Mouse (Mus musculus) intestine, embryonic 14.5 days (tissue): Measurements from ENCODE around the gene Pcbp4. TPM values are rescaled to one million over a fixed set of nuclear protein-coding genes. Genes with fewer than 3 reads are reported as not detected.

ENCODE experiments used
- ATAC-seq: fragments of 200-750 bp; cut with Nextera tagmentation; replicated peaks from 2 replicates; pipeline ENCODE4 v1.8.0; 2017; ENCODE audit warnings: low read depth, moderate number of reproducible peaks, moderate TSS enrichment, moderate library complexity; ENCODE audit not compliant: low FRiP score, low TSS enrichment
- DNase-seq: peaks from one replicate; pipeline ENCODE4 v3.0.0-alpha.2; 2018; ENCODE audit warnings: low spot score
- H3K27ac ChIP-seq: fragments of 300-500 bp; sonication (generic); 2 replicates; pipeline ENCODE4 v1.5.1; 2014; ENCODE audit warnings: low read depth, mild to moderate bottlenecking, control low read depth
- H3K27me3 ChIP-seq: fragments of 300-500 bp; sonication (generic); replicated peaks from 2 replicates; pipeline ENCODE4 v1.6.1; 2014; ENCODE audit warnings: low read length, control low read depth; ENCODE audit not compliant: control insufficient read depth, insufficient read depth
- H3K36me3 ChIP-seq: fragments of 300-500 bp; sonication (generic); 2 replicates; pipeline ENCODE4 v1.6.1; 2014; ENCODE audit warnings: low read length, control low read depth; ENCODE audit not compliant: control insufficient read depth, insufficient read depth
- H3K4me1 ChIP-seq: fragments of 300-500 bp; sonication (generic); replicated peaks from 2 replicates; pipeline ENCODE4 v1.6.1; 2014; ENCODE audit warnings: low read length, control low read depth, mixed read lengths; ENCODE audit not compliant: control insufficient read depth, insufficient read depth
- H3K4me2 ChIP-seq: fragments of 300-500 bp; sonication (generic); 2 replicates; pipeline ENCODE4 v1.6.1; 2014; ENCODE audit warnings: low read length
- H3K4me3 ChIP-seq: fragments of 300-500 bp; sonication (generic); 2 replicates; pipeline ENCODE4 v1.5.1; 2014; ENCODE audit warnings: low read depth, low read length, control low read depth, mixed read lengths
- H3K9ac ChIP-seq: fragments of 300-500 bp; sonication (generic); 2 replicates; pipeline ENCODE4 v1.6.1; 2014; ENCODE audit warnings: mild to moderate bottlenecking, low read length
- H3K9me3 ChIP-seq: fragments of 300-500 bp; sonication (generic); 2 replicates; pipeline ENCODE4 v1.6.1; 2016; ENCODE audit warnings: low read length, control low read depth; ENCODE audit not compliant: control insufficient read depth
- WGBS: fragments of 180-500 bp; shearing (Covaris S2); extraction: QIAGEN DNeasy Blood & Tissue Kit; methylation state at CpG from one replicate; pipeline ENCODE4 v1.1.7; 2014; 5-methylcytosine and 5-hydroxymethylcytosine counted together
- polyA plus RNA-seq: library from polyadenylated mRNA; unstranded; fragments of >200 nt; fragmentation: Nextera tagmentation; extraction: Ambion mirVana; gene quantifications from 2 replicates; pipeline ENCODE4 v1.2.1, GENCODE M21; 2014

Gene Pcbp4
- polyA plus RNA-seq, 1 experiment from 2014 or later = 55.3 TPM

DNA sequence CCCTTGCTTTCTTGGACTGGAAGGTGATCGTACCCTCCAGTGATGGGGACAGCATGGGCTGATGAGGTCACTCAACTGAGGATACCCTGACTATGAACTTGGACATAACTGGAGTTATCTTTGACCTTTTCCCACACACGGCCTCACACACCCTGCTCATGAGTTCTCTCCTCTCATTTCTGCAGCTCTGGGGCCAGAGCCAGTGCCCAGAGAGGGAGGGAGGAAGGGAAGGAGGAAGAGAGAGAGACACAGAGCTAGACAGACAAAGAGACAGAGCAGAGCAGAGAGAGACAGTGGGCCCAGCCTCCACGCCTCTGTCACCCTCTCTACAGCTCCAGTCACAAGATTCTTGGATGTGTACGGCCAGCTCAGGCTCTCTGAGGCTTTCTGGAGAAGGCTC is 19.2 kb downstream of the Pcbp4 start:
- Histone ChIP-seq H3K36me3 (no peaks in the 10 kb centered on the region), H3K27ac (peak overlapping the region; percentile 27; the same call in 1 of the 2 replicates), H3K9ac (no peak overlapping the region), H3K4me1 (peaks cover 15% of the 10 kb centered on the region; the same call in 1 of the 2 replicates), H3K4me3 (no peak overlapping the region), H3K4me2 (no peak overlapping the region), H3K9me3 (no peaks in the 10 kb centered on the region), H3K27me3 (no peaks in the 10 kb centered on the region)
- no peak for DNase-seq
- 65% methylated on average over 4 of the region's 4 CpGs for WGBS
- ATAC-seq = no peak

DNA sequence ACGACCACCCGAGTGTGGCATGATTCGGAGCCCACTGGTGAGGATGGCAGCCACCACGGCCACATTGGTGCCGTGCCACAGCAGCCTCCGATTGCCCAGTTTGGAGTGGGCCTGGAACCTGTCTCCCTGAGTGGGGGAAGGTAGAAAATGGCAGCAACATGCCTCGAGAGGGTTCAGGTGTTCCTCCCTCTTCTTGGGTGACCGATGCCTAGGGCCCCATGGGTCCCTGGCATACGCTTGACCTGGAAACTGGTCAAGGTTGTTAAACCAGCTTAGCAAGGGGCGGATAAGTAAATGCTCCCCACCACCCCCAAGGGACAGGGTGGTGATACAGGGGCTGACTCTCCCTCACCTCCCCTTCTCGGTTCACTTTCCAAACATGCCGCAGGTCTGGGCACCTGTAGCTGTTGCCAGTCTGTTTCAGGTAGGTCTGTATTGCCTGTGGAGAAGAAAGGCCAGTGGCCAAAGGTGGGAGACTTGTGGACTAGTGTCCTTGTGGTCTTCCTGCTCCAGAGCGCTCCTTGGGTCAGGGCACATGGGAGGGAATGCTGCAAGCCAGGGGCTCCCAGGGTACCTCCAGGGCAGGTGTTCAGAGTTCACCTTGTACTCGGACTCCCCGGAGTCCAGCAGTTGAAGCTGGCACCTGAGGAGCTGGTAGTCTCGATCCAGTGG is 20.1 kb downstream of the Pcbp4 start:
- Histone ChIP-seq H3K9me3 (no peaks in the 10 kb centered on the region), H3K4me1 (peaks cover 21% of the 10 kb centered on the region), H3K9ac (no peak overlapping the region), H3K4me2 (no peak overlapping the region), H3K4me3 (no peak overlapping the region), H3K27ac (no peak overlapping the region), H3K27me3 (no peaks in the 10 kb centered on the region), H3K36me3 (no peaks in the 10 kb centered on the region)
- DNase-seq (no peak), ATAC-seq (no peak)
- 91% methylated on average over 16 of the region's 16 CpGs for WGBS

DNA sequence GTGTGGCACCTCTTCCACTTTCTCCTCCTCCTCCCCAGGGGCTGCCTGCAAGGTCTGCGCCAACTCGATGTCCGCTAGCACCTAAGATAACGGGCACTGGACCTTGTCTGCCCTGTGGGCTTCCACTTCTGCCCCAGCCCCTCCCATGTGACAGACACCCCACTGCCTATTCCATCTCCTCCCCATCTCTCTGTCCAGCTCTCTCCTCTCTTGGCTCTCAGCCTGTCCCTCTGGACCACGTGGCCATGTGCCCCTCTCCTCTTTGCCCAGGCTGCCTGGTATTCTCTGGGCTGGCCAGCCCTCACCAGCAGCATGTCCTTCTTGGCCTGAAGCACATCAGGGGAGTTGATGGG is 20.6 kb downstream of the Pcbp4 start:
- H3K4me3 ChIP-seq = no peak overlapping the region
- ATAC-seq (no peak), DNase-seq (no peak)
- no peak overlapping the region for H3K9ac ChIP-seq
- no peak overlapping the region for H3K4me2 ChIP-seq
- H3K36me3 ChIP-seq = no peaks in the 10 kb centered on the region
- no peaks in the 10 kb centered on the region for H3K9me3 ChIP-seq
- no peaks in the 10 kb centered on the region for H3K27me3 ChIP-seq
- no peak overlapping the region for H3K27ac ChIP-seq
- peaks cover 25% of the 10 kb centered on the region for H3K4me1 ChIP-seq
- WGBS = 74% methylated on average over 5 of the region's 5 CpGs

DNA sequence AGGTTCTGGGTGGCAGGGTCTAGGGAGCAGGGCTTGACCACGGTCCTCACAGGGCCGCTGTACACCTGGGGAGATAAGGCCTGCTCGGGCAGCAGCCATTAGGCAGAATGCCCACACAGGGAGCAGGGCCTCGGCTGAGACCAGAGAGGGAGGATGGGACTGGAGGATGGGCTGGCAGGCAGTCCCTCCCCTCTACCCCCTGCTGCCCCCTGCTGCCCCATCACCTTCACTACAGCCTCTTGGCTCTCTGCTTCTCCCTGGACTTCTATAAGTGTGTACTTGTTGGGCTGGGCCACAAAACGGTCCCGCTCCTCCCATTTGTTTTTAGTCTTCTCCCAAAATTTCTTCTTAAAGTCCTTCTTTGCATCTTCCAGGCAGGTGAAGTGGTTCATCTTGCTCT is 21.4 kb downstream of the Pcbp4 start:
- peak overlapping the region; percentile 31; the same call in 1 of the 2 replicates for H3K9ac ChIP-seq
- DNase-seq (peak; percentile 75), ATAC-seq (no peak)
- no peak overlapping the region for H3K4me3 ChIP-seq
- H3K4me1 ChIP-seq = peaks cover 25% of the 10 kb centered on the region
- no peaks in the 10 kb centered on the region for H3K27me3 ChIP-seq
- H3K9me3 ChIP-seq = no peaks in the 10 kb centered on the region
- peaks cover 3% of the 10 kb centered on the region; the same call in 1 of the 2 replicates for H3K36me3 ChIP-seq
- H3K4me2 ChIP-seq = no peak overlapping the region
- WGBS = 9% methylated on average over 6 of the region's 6 CpGs
- H3K27ac ChIP-seq = no peak overlapping the region

DNA sequence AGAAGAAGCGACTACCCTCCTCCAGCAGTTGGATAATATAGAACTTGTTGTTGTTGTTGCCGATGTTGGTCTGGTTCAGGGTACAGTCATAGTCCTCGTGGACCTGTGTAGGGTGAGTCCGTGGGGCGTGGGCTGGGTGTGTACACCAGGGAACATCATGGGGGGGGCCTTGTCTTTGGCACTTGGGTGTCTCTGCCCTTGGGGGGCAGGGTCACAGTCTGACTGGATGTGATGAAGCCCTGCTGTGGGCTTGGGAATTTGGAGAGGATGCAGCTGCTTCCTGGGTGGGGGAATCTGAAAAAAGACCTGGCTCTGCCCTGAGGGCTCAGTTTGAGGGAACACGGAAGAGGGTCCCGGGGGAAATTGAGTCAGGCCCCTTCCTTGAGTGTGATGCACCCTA is 22.0 kb downstream of the Pcbp4 start:
- no peak overlapping the region for H3K9ac ChIP-seq
- H3K36me3 ChIP-seq = peaks cover 5% of the 10 kb centered on the region; the same call in 1 of the 2 replicates
- H3K9me3 ChIP-seq = no peaks in the 10 kb centered on the region
- DNase-seq (no peak), ATAC-seq (no peak)
- H3K4me2 ChIP-seq = no peak overlapping the region
- 71% methylated on average over 7 of the region's 7 CpGs for WGBS
- H3K27me3 ChIP-seq = no peaks in the 10 kb centered on the region
- no peak overlapping the region for H3K4me3 ChIP-seq
- no peak overlapping the region for H3K27ac ChIP-seq
- peaks cover 25% of the 10 kb centered on the region for H3K4me1 ChIP-seq

DNA sequence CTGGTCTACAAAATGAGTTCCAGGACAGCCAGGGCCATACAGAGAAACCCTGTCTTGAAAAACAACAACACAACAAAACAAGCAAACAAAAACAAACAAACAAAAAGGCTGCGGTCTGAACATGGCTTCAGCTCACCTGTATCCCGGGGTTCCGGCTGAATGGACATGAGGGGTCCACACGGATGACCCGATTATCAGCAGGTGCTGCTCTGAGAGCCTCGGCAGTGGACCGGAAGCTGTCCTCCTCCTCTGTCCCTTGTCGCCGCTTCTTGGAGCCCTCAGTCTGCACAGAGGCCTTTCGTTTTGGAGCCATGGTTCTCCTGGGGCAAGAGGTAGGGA is 22.5 kb downstream of the Pcbp4 start, which contains the start of gene Rrp9:
TSS of gene Rrp9 (plus strand) at position 301 of the 339 bp plus-strand sequence.
- peaks cover 9% of the 10 kb centered on the region; the same call in 1 of the 2 replicates for H3K36me3 ChIP-seq
- H3K4me1 ChIP-seq = peaks cover 25% of the 10 kb centered on the region
- H3K9ac ChIP-seq = no peak within 1 kb of the TSS
- no peaks in the 10 kb centered on the region for H3K9me3 ChIP-seq
- H3K27ac ChIP-seq = no peak within 1 kb of the TSS
- no peaks in the 10 kb centered on the region for H3K27me3 ChIP-seq
- no peak for DNase-seq
- ATAC-seq = no peak
- peak within 1 kb of the TSS; percentile 33 for H3K4me2 ChIP-seq
- no peak within 1 kb of the TSS for H3K4me3 ChIP-seq
- 90% methylated on average over 10 of the region's 10 CpGs for WGBS

DNA sequence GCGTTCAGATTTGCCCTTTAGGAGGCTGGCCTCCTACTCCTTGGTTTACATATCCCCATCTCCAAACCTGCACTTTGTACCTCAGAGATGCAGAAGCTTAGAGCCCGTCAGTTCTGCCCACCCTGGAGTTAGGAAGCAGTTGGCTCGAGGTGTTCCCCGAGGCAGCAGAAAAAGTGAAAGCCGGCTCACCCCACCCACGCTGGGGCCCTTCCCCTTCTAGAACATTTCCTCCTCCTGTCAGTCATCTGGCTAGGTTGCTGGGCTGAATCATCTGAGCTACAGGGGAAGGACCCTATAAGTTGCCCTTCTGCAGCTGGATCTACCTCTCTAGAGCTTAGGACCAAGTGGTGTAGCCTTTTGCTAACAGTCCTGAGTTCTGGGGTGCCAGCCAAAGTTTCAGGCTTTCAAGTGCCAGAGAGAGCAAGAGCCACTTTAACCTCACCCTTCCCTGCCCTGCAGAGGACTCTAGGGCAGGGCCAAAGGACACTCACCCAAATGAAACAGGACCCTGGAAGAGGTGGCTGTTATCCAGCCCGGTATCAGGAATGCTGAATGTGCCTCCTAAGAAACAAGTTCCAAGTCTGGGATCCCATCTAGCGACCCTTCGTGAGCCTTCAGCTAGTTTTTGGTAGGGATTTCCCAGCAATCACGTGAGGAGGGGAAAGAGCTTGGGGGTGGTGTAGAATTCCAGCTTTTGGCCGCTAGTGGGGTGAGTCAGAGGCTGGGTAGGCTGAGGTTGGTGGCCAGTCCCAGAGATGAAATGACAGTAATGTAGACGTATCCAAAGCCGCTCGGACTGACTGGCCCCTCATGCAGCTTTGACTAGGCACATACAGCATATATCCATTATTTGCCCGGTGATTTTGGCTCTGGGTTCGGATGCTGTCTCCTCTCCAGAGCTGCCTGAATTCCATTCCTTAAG is 23.2 kb downstream of the Pcbp4 start:
- WGBS = 27% methylated on average over 16 of the region's 16 CpGs

DNA sequence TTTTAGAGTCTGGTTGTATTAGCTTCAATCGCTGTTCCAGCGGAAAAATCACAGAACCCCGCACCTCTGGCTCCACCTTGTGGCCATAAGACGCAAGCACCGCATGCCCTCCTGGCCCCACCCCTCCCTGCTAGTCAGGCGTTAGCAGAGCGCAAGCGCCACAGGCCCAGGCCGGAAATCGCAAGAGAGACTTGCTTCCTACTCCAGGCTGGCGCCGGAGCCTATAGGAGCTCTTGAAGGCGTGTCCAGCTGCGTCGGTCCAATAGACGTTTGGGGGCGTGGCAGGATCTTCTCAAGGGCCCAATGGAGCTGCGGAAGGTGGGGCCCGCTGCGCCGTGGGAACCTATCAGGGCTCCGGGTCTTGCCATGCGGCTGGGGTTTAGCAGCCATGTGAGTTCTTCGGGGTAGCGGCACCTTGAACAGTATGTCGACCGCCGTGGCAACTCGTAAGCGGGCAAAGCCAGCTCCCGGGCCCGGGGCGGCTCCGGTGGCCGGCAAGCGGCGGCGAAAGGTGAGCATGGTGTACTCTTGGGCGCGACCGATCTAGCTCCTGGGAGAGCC is 23.9 kb downstream of the Pcbp4 start, which contains the start of gene Parp3:
TSS of gene Parp3 (minus strand) at position 26 of the 561 bp plus-strand sequence.
- ATAC-seq (peak; percentile 98), DNase-seq (peak; percentile 97)
- H3K4me2 ChIP-seq = peak within 1 kb of the TSS; percentile 96
- no peak within 1 kb of the TSS for H3K27ac ChIP-seq
- peak within 1 kb of the TSS; percentile 69 for H3K9ac ChIP-seq
- H3K9me3 ChIP-seq = no peaks in the 10 kb centered on the region
- H3K27me3 ChIP-seq = no peaks in the 10 kb centered on the region
- peak within 1 kb of the TSS; percentile 85 for H3K4me3 ChIP-seq
- peaks cover 17% of the 10 kb centered on the region for H3K36me3 ChIP-seq
- H3K4me1 ChIP-seq = peaks cover 20% of the 10 kb centered on the region
- under 1% methylated on average over 41 of the region's 41 CpGs for WGBS

More for the DNA sequence above, 23.2 kb downstream of the Pcbp4 start:
- Histone ChIP-seq H3K4me1 (peaks cover 25% of the 10 kb centered on the region), H3K4me3 (no peak overlapping the region), H3K9me3 (no peaks in the 10 kb centered on the region), H3K9ac (no peak overlapping the region), H3K4me2 (peak overlapping the region; percentile 33), H3K36me3 (peaks cover 14% of the 10 kb centered on the region), H3K27ac (no peak overlapping the region), H3K27me3 (no peaks in the 10 kb centered on the region)
- no peak for DNase-seq
- ATAC-seq = peak; percentile 47; the same call in 1 of the 2 replicates
